Mouse (Mus musculus) liver (tissue): ENCODE results near the gene Cdc42bpb.

Source experiments
- DNase-seq: peaks from one replicate; pipeline ENCODE4 v3.0.0-alpha.2; 2020; ENCODE audit warnings: mixed read lengths

The Cdc42bpb gene

GRCm38 (mm10) chr12:111333020-111333605 is 44.4 kb downstream of the Cdc42bpb start:
- DNase-seq: no peak

- DNase-seq: no peak
Measured at GRCm38 (mm10) chr12:111332443-111332842, 45.1 kb downstream of the Cdc42bpb start.

GRCm38 (mm10) chr12:111331573-111331972 is 45.9 kb downstream of the Cdc42bpb start:
- no peak for DNase-seq

- DNase-seq: no peak
Measured at GRCm38 (mm10) chr12:111329281-111329680, 48.2 kb downstream of the Cdc42bpb start.

GRCm38 (mm10) chr12:111328360-111328759 is 49.2 kb downstream of the Cdc42bpb start:
- DNase-seq: no peak

- no peak for DNase-seq
Measured at GRCm38 (mm10) chr12:111325744-111326424, 51.6 kb downstream of the Cdc42bpb start.

GRCm38 (mm10) chr12:111324949-111325348 is 52.6 kb downstream of the Cdc42bpb start:
- DNase-seq: no peak

- DNase-seq: no peak
Measured at GRCm38 (mm10) chr12:111324536-111324935, 53.0 kb downstream of the Cdc42bpb start.

GRCm38 (mm10) chr12:111323423-111323822 is 54.1 kb downstream of the Cdc42bpb start:
- DNase-seq: no peak

GRCm38 (mm10) chr12:111321832-111322231 is 55.7 kb downstream of the Cdc42bpb start:
- DNase-seq: no peak

GRCm38 (mm10) chr12:111320549-111320948 is 57.0 kb downstream of the Cdc42bpb start:
- no peak for DNase-seq

- no peak for DNase-seq
Measured at GRCm38 (mm10) chr12:111317694-111318093, 59.8 kb downstream of the Cdc42bpb start.

- DNase-seq: no peak
Measured at GRCm38 (mm10) chr12:111314273-111314672, 63.2 kb downstream of the Cdc42bpb start.

- peak; percentile 21 for DNase-seq
Measured at GRCm38 (mm10) chr12:111311775-111312174, 65.7 kb downstream of the Cdc42bpb start.

- DNase-seq: no peak
Measured at GRCm38 (mm10) chr12:111309931-111310330, 67.6 kb downstream of the Cdc42bpb start.

GRCm38 (mm10) chr12:111309256-111309655 is 68.3 kb downstream of the Cdc42bpb start:
- DNase-seq: no peak

- no peak for DNase-seq
Measured at GRCm38 (mm10) chr12:111306821-111307220, 70.7 kb downstream of the Cdc42bpb start.

- DNase-seq: no peak
Measured at GRCm38 (mm10) chr12:111303702-111304337, 73.7 kb downstream of the Cdc42bpb start.

GRCm38 (mm10) chr12:111302018-111302345 is 75.5 kb downstream of the Cdc42bpb start:
- no peak for DNase-seq

GRCm38 (mm10) chr12:111301322-111302017 is 76.0 kb downstream of the Cdc42bpb start:
- no peak for DNase-seq

GRCm38 (mm10) chr12:111293025-111293424 is 84.5 kb downstream of the Cdc42bpb start:
- no peak for DNase-seq

- DNase-seq: no peak
Measured at GRCm38 (mm10) chr12:111284532-111284931, 93.0 kb downstream of the Cdc42bpb start.

GRCm38 (mm10) chr12:111283573-111283972 is 93.9 kb downstream of the Cdc42bpb start:
- DNase-seq: no peak

- no peak for DNase-seq
Measured at GRCm38 (mm10) chr12:111276371-111276770, 101.1 kb downstream of the Cdc42bpb start.
